ENCODE assay signal across 22 mouse cellular contexts in genomic region chr12:25883771-25884171, GRCm38 (mm10).
A peak's percentile ranks its signal among the peaks of the same experiment; 100 is the strongest.
DNase-seq lines count a peak whose midpoint lies in the region; ATAC-seq and TF ChIP-seq lines count a peak whose summit lies in the region.
"Had no signal": no experiment of that assay in that cellular context is flagged by ENCODE, and none has a peak within 500 bp of the region (broad histone marks: within the 10 kb centered on the region; RNA-seq: fewer than 3 reads in every experiment).

No protein-coding gene starts in this region.

- no peak; the same call in 1 of the 2 replicates for ATAC-seq in forebrain, postnatal 0 days
- no peak for ATAC-seq in forebrain, embryonic 11.5 days (replicated peaks; ENCODE audit: low FRiP score)
- no peak for ATAC-seq in lung, embryonic 14.5 days (ENCODE audit: insufficient read depth)
- ATAC-seq in hindbrain, embryonic 16.5 days = no peak
- ATAC-seq: hindbrain, postnatal 0 days; intestine, postnatal 0 days; lung, postnatal 0 days had no signal

- TF ChIP-seq POLR2A in cerebellum, adult 2 months (IDR thresholded peaks at IDR 0.05; ENCODE audit: borderline replicate concordance, insufficient read depth, low read length) = no peak

- 0 out of 2 replicates have a peak, but pooled peaks cover 5% of the 10 kb centered on the region for H3K4me1 ChIP-seq in forebrain, postnatal 0 days (ENCODE audit: insufficient read depth)
- H3K4me1 ChIP-seq in forebrain, embryonic 11.5 days (replicated peaks; ENCODE audit: control insufficient read depth, insufficient read depth, low read length) = no peaks in the 10 kb centered on the region
- no peaks in the 10 kb centered on the region for H3K4me1 ChIP-seq in lung, embryonic 14.5 days (ENCODE audit: insufficient read depth)
- H3K4me1 ChIP-seq in cerebellum, adult 2 months (ENCODE audit: control insufficient read depth, insufficient read depth, low read length) = peaks cover 6% of the 10 kb centered on the region
- H3K4me1 ChIP-seq in hindbrain, embryonic 16.5 days (ENCODE audit: control insufficient read depth, insufficient read depth, low read depth, low read length) = no peaks in the 10 kb centered on the region
- H3K4me1 ChIP-seq: kidney, embryonic 15.5 days; midbrain, embryonic 12.5 days; stomach, embryonic 15.5 days had no signal

- peak; percentile 45 for DNase-seq in forebrain, postnatal 0 days
- no peak for DNase-seq in forebrain, embryonic 11.5 days (ENCODE audit: low spot score)
- peak; percentile 25 for DNase-seq in lung, embryonic 14.5 days
- no peak for DNase-seq in lung, adult 18-20 months
- DNase-seq in cerebellum, adult 2 months = peak; percentile 62 to 70
- peak; percentile 55 to 63 for DNase-seq in cerebellum, postnatal 36 days
- DNase-seq in thymus, postnatal 36 days = no peak
- DNase-seq: embryo, embryonic 11 days; gastrocnemius, postnatal 10 days; heart, adult 18-20 months; heart, postnatal 4 days; retina, postnatal 1 day; thymus, adult 2 months had no signal

- no peaks in the 10 kb centered on the region for H3K27me3 ChIP-seq in forebrain, postnatal 0 days (ENCODE audit: insufficient read depth, low read length)
- H3K27me3 ChIP-seq in forebrain, embryonic 11.5 days (ENCODE audit: control insufficient read depth, insufficient read depth, low read length) = no peaks in the 10 kb centered on the region
- H3K27me3 ChIP-seq in lung, embryonic 14.5 days (ENCODE audit: insufficient read depth, low read length) = no peaks in the 10 kb centered on the region
- no peaks in the 10 kb centered on the region for H3K27me3 ChIP-seq in cerebellum, adult 2 months (ENCODE audit: control insufficient read depth, insufficient read depth, low read length)
- H3K27me3 ChIP-seq in hindbrain, embryonic 16.5 days (replicated peaks; ENCODE audit: control insufficient read depth, insufficient read depth, low read length) = no peaks in the 10 kb centered on the region
- H3K27me3 ChIP-seq: CH12.LX; kidney, embryonic 15.5 days; midbrain, embryonic 12.5 days; stomach, embryonic 15.5 days had no signal

- no peaks in the 10 kb centered on the region for H3K36me3 ChIP-seq in forebrain, postnatal 0 days (ENCODE audit: insufficient read depth)
- no peaks in the 10 kb centered on the region for H3K36me3 ChIP-seq in forebrain, embryonic 11.5 days (ENCODE audit: control insufficient read depth, insufficient read depth, low read length)
- no peaks in the 10 kb centered on the region for H3K36me3 ChIP-seq in lung, embryonic 14.5 days (ENCODE audit: insufficient read depth)
- no peaks in the 10 kb centered on the region for H3K36me3 ChIP-seq in hindbrain, embryonic 16.5 days (ENCODE audit: control insufficient read depth, insufficient read depth, low read length)
- H3K36me3 ChIP-seq: kidney, embryonic 15.5 days; midbrain, embryonic 12.5 days; stomach, embryonic 15.5 days had no signal

- WGBS in forebrain, postnatal 0 days = 50% methylated on average over 5 of the region's 5 CpGs
- WGBS in forebrain, embryonic 11.5 days = 87% methylated on average over 5 of the region's 5 CpGs
- 61% methylated on average over 5 of the region's 5 CpGs for WGBS in lung, embryonic 14.5 days
- 16% methylated on average over 5 of the region's 5 CpGs for WGBS in cerebellum, adult 2 months
- WGBS in hindbrain, embryonic 16.5 days = 75% methylated on average over 5 of the region's 5 CpGs

- no peak overlapping the region for H3K9ac ChIP-seq in forebrain, postnatal 0 days
- no peak overlapping the region for H3K9ac ChIP-seq in forebrain, embryonic 11.5 days (ENCODE audit: low read length)
- H3K9ac ChIP-seq in lung, embryonic 14.5 days = no peak overlapping the region
- H3K9ac ChIP-seq in hindbrain, embryonic 16.5 days (ENCODE audit: low read depth, low read length) = no peak overlapping the region
- H3K9ac ChIP-seq: kidney, embryonic 15.5 days; liver, embryonic 14.5 days; midbrain, embryonic 12.5 days; stomach, embryonic 15.5 days had no signal

- no peaks in the 10 kb centered on the region for H3K9me3 ChIP-seq in forebrain, postnatal 0 days (ENCODE audit: low read length)
- H3K9me3 ChIP-seq in forebrain, embryonic 11.5 days (ENCODE audit: control insufficient read depth, low read length) = no peaks in the 10 kb centered on the region
- no peaks in the 10 kb centered on the region for H3K9me3 ChIP-seq in lung, embryonic 14.5 days (ENCODE audit: low read depth, low read length)
- no peaks in the 10 kb centered on the region; the same call in 1 of the 2 replicates for H3K9me3 ChIP-seq in hindbrain, embryonic 16.5 days (ENCODE audit: control insufficient read depth, low read length)
- H3K9me3 ChIP-seq: kidney, embryonic 15.5 days; midbrain, embryonic 12.5 days; stomach, embryonic 15.5 days had no signal

- no peak overlapping the region for H3K4me2 ChIP-seq in forebrain, postnatal 0 days (ENCODE audit: low read depth)
- H3K4me2 ChIP-seq in forebrain, embryonic 11.5 days (ENCODE audit: low read depth, low read length, severe bottlenecking) = no peak overlapping the region
- H3K4me2 ChIP-seq in lung, embryonic 14.5 days = no peak overlapping the region
- H3K4me2 ChIP-seq in hindbrain, embryonic 16.5 days (ENCODE audit: low read length) = no peak overlapping the region
- H3K4me2 ChIP-seq: kidney, embryonic 15.5 days; midbrain, embryonic 12.5 days; stomach, embryonic 15.5 days had no signal

- peak overlapping the region; percentile 59 for H3K27ac ChIP-seq in forebrain, postnatal 0 days (ENCODE audit: low read depth, low read length)
- H3K27ac ChIP-seq in forebrain, embryonic 11.5 days (ENCODE audit: low read depth, low read length) = no peak overlapping the region
- no peak overlapping the region for H3K27ac ChIP-seq in lung, embryonic 14.5 days (ENCODE audit: low read depth)
- peak overlapping the region; percentile 78 for H3K27ac ChIP-seq in cerebellum, adult 2 months (ENCODE audit: insufficient read depth, low read length)
- no peak overlapping the region for H3K27ac ChIP-seq in hindbrain, embryonic 16.5 days (ENCODE audit: low read depth, low read length)
- H3K27ac ChIP-seq: hindbrain, postnatal 0 days; kidney, embryonic 15.5 days; liver, embryonic 14.5 days; midbrain, embryonic 12.5 days; stomach, embryonic 15.5 days had no signal

- TF ChIP-seq CTCF in forebrain, postnatal 0 days (IDR thresholded peaks at IDR 0.05; ENCODE audit: low read depth) = no peak
- no peak for TF ChIP-seq CTCF in lung, embryonic 14.5 days (IDR thresholded peaks at IDR 0.05; ENCODE audit: low read depth)
- no peak for TF ChIP-seq CTCF in cerebellum, adult 2 months (IDR thresholded peaks at IDR 0.05; ENCODE audit: borderline replicate concordance, insufficient read depth, low read depth, low read length)

- H3K4me3 ChIP-seq in forebrain, postnatal 0 days (ENCODE audit: low read depth, low read length) = no peak overlapping the region
- H3K4me3 ChIP-seq in forebrain, embryonic 11.5 days (ENCODE audit: low read depth, low read length) = no peak overlapping the region
- no peak overlapping the region for H3K4me3 ChIP-seq in lung, embryonic 14.5 days (ENCODE audit: low read depth, low read length)
- no peak overlapping the region for H3K4me3 ChIP-seq in cerebellum, adult 2 months (replicated peaks; ENCODE audit: insufficient read depth, low read depth, low read length)
- no peak overlapping the region for H3K4me3 ChIP-seq in hindbrain, embryonic 16.5 days (ENCODE audit: low read length)
- H3K4me3 ChIP-seq: kidney, embryonic 15.5 days; midbrain, embryonic 12.5 days; stomach, embryonic 15.5 days had no signal

Comparison
In these comparisons a context has a peak if more than half of its experiments do, and no peak if none do; other contexts are left out.
1. DNase-seq: peak in forebrain, postnatal 0 days (single experiment), lung, embryonic 14.5 days (single experiment), cerebellum, adult 2 months (2 of 2) and cerebellum, postnatal 36 days (2 of 2); none in forebrain, embryonic 11.5 days (single experiment), lung, adult 18-20 months (0 of 2) and thymus, postnatal 36 days (0 of 2).
2. H3K27ac ChIP-seq: peak in forebrain, postnatal 0 days (single experiment) and cerebellum, adult 2 months (single experiment); none in forebrain, embryonic 11.5 days (single experiment), lung, embryonic 14.5 days (single experiment) and hindbrain, embryonic 16.5 days (single experiment).